Mouse (Mus musculus) spleen, adult 2 months (tissue): ENCODE results near the gene Pim3. TPM values are rescaled to one million over a fixed set of nuclear protein-coding genes. Genes with fewer than 3 reads are reported as not detected.

Experiments
- DNase-seq, 2 experiments: peaks; one replicate each; pipeline versions ENCODE4 v3.0.0 to v3.0.0-alpha.2; 2012 to 2021; ENCODE audit warnings: low spot score in 2 of 2, low read depth in 1 of 2
- H3K27ac ChIP-seq: fragments of 200-500 bp; 2 replicates; pipeline ENCODE4 v1.5.1; 2012; ENCODE audit warnings: low read length, inconsistent platforms; ENCODE audit not compliant: insufficient read depth
- H3K27me3 ChIP-seq: fragments of 200-500 bp; 2 replicates; pipeline ENCODE4 v1.6.1; 2012; ENCODE audit warnings: mild to moderate bottlenecking, moderate library complexity, low read length, inconsistent platforms; ENCODE audit not compliant: control insufficient read depth, insufficient read depth
- H3K36me3 ChIP-seq: fragments of 200-500 bp; 2 replicates; pipeline ENCODE4 v1.6.1; 2012; ENCODE audit warnings: mild to moderate bottlenecking, low read length, inconsistent platforms; ENCODE audit not compliant: control insufficient read depth, insufficient read depth
- H3K4me1 ChIP-seq: fragments of 200-500 bp; 2 replicates; pipeline ENCODE4 v1.6.1; 2011; ENCODE audit warnings: inconsistent platforms; ENCODE audit not compliant: control insufficient read depth, insufficient read depth, insufficient read length
- H3K4me3 ChIP-seq: fragments of 200-500 bp; 2 replicates; pipeline ENCODE4 v1.5.1; 2011; ENCODE audit warnings: mild to moderate bottlenecking, inconsistent platforms; ENCODE audit not compliant: insufficient read depth, insufficient read length; ENCODE audit errors: extremely low read depth
- CTCF ChIP-seq: fragments of 200-500 bp; IDR thresholded peaks from 2 replicates; pipeline ENCODE4 v1.5.1; 2011; ENCODE audit warnings: mild to moderate bottlenecking, inconsistent platforms; ENCODE audit not compliant: insufficient read depth, insufficient read length, insufficient replicate concordance; ENCODE audit errors: extremely low read depth
- POLR2A ChIP-seq: fragments of 200-500 bp; IDR thresholded peaks from 2 replicates; pipeline ENCODE4 v1.6.1; 2011; ENCODE audit warnings: low read depth, low read length, inconsistent platforms
- whole genome bisulfite sequencing: fragments of 180-500 bp; shearing (Covaris S2); methylation state at CpG from one replicate; pipeline ENCODE4 v1.1.7; 2018; 5-methylcytosine and 5-hydroxymethylcytosine counted together
- polyA plus RNA-seq: library from polyadenylated mRNA; depleted of rRNA; stranded (reverse); fragments of >200 nt; gene quantifications from 2 replicates; pipeline ENCODE4 v1.2.3, GENCODE M21; 2012

The Pim3 gene
- polyA plus RNA-seq, 1 experiment, result 16.2 TPM

DNA sequence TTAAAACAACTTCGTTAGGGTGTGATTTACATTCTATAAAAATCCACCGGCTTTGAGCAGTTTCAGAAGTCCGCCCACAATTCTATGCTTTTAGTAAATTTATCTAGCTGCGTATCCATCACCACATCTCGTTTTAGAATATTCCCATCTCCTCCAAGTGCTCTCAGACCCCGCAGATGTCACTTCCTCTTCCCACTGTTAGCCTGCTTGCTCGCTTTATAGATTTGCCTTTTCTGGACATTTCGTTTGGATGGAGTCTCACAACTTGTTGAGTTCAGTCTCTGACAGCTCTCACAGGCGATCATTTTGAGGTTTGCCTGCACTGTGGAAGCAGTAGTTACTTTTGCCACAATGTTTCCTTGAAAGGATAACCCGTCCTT lies 15.0 kb downstream of the Pim3 start:
- 71% methylated on average over 10 of the region's 10 CpGs for WGBS
- DNase-seq, result no peak
- Histone ChIP-seq H3K4me3 (no peak overlapping the region), H3K36me3 (no peaks in the 10 kb centered on the region), H3K27ac (no peak overlapping the region), H3K4me1 (no peaks in the 10 kb centered on the region), H3K27me3 (no peaks in the 10 kb centered on the region)
- TF ChIP-seq CTCF (no peak), POLR2A (no peak)

DNA sequence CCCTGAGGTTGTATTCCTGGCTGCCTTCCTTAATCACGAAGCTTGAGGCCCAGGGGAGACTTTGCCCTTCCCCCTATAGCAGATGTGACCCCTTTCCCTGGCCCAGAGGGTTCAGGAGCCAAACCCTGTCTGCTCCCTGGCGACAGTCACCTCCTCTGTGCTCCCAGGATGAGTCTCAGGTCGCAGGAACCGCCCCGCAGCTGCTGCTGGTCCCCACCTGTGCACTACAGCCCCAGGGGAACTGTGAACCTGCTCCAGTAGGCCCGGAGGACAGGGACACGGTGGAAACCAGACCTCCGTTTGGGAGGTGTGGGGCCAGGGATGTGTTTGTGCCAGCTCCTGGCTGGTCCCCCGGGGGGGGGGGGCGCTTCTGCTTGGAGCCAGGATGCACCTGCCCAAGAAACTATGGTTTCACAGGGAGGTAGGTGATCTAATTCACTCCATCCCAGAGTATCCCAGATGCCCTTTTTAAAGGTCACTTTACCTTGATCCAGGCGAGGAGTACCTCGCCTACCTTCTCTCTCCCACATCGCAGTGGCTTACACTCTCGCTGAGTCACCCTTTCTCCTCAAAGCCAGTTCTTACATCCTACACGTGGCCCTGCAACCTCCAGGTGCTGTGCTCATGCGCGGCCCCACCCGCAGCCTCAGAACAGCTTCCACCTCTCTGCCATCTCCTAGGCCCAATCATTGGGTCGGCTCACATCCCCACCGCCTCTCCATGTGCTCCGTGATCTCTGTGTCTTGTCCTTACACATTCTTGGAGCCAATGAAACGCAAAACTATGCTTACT lies 19.5 kb downstream of the Pim3 start:
- Histone ChIP-seq H3K36me3 (no peaks in the 10 kb centered on the region), H3K27ac (no peak overlapping the region), H3K4me3 (no peak overlapping the region), H3K27me3 (no peaks in the 10 kb centered on the region), H3K4me1 (no peaks in the 10 kb centered on the region)
- WGBS, result 77% methylated on average over 22 of the region's 22 CpGs
- TF ChIP-seq POLR2A (no peak), CTCF (no peak)
- DNase-seq, result no peak

- no peak overlapping the region for H3K27ac ChIP-seq
- no peaks in the 10 kb centered on the region for H3K4me1 ChIP-seq
- no peaks in the 10 kb centered on the region for H3K27me3 ChIP-seq
- DNase-seq, result no peak
- 61% methylated on average over 4 of the region's 4 CpGs for WGBS
- TF ChIP-seq POLR2A, result no peak
- TF ChIP-seq CTCF, result no peak
- no peaks in the 10 kb centered on the region for H3K36me3 ChIP-seq
- no peak overlapping the region for H3K4me3 ChIP-seq
Observed at GRCm38 (mm10) chr15:88882851-88883250, 20.9 kb downstream of the Pim3 start.

- WGBS, result 88% methylated on average over 9 of the region's 9 CpGs
- H3K4me1 ChIP-seq, result no peaks in the 10 kb centered on the region
- no peak for DNase-seq
- no peak overlapping the region for H3K4me3 ChIP-seq
- no peak overlapping the region for H3K27ac ChIP-seq
- TF ChIP-seq POLR2A, result no peak
- TF ChIP-seq CTCF, result no peak
- no peaks in the 10 kb centered on the region for H3K27me3 ChIP-seq
- no peaks in the 10 kb centered on the region for H3K36me3 ChIP-seq
Observed at GRCm38 (mm10) chr15:88883342-88883741, 21.4 kb downstream of the Pim3 start.

- Histone ChIP-seq H3K27ac (no peak overlapping the region), H3K4me1 (no peaks in the 10 kb centered on the region), H3K36me3 (no peaks in the 10 kb centered on the region), H3K27me3 (no peaks in the 10 kb centered on the region), H3K4me3 (no peak overlapping the region)
- WGBS, result 86% methylated on average over 6 of the region's 6 CpGs
- no peak for TF ChIP-seq CTCF
- TF ChIP-seq POLR2A, result no peak
- DNase-seq, result no peak
Observed at GRCm38 (mm10) chr15:88885376-88885775, 23.4 kb downstream of the Pim3 start.

DNA sequence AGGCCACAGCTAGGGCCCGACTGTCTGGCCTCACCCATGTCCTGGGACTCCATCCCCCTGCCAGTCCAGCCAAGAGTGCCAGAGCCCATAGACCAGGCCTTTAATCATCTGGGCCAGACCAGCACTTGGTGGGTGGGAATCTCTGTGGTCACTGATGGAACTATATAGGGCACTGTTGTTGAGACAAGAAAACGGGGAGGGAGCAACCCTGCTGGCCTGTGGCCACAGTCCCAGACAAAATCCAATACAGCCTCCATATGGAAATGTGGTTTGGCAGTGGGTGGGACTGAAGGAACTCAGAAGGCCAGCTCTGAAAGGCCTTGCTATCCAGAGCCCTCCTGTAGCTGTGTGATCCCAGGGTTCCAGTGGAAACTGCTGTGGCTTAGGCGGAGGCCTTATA lies 27.0 kb downstream of the Pim3 start:
- Histone ChIP-seq H3K27me3 (no peaks in the 10 kb centered on the region), H3K4me1 (peaks cover 9% of the 10 kb centered on the region), H3K36me3 (no peaks in the 10 kb centered on the region), H3K27ac (no peak overlapping the region), H3K4me3 (no peak overlapping the region)
- TF ChIP-seq CTCF (no peak), POLR2A (no peak)
- no peak for DNase-seq
- WGBS, result 94% methylated on average over 3 of the region's 3 CpGs

- TF ChIP-seq POLR2A (no peak), CTCF (no peak)
- WGBS, result 88% methylated on average over 3 of the region's 3 CpGs
- no peak overlapping the region for H3K27ac ChIP-seq
- no peaks in the 10 kb centered on the region for H3K36me3 ChIP-seq
- peaks cover 9% of the 10 kb centered on the region for H3K4me1 ChIP-seq
- no peak for DNase-seq
- H3K27me3 ChIP-seq, result no peaks in the 10 kb centered on the region
- no peak overlapping the region for H3K4me3 ChIP-seq
Observed at GRCm38 (mm10) chr15:88889994-88890393, 28.0 kb downstream of the Pim3 start.
